Mouse (Mus musculus) 3134 (cell line): ENCODE results near the gene Gna11.

ENCODE experiments used
- DNase-seq: peaks from one replicate; pipeline ENCODE4 v3.0.0-alpha.2; 2011; ENCODE audit warnings: low spot score; ENCODE audit not compliant: insufficient read length; ENCODE audit errors: extremely low read depth

The Gna11 gene

GRCm38 (mm10) chr10:81543633-81544032 lies 1.4 kb downstream of the Gna11 start:
- DNase-seq: no peak

- no peak for DNase-seq
Measured at GRCm38 (mm10) chr10:81542727-81543460, 2.1 kb downstream of the Gna11 start.

GRCm38 (mm10) chr10:81541803-81542202 lies 3.2 kb downstream of the Gna11 start:
- DNase-seq: no peak

- DNase-seq: no peak
Measured at GRCm38 (mm10) chr10:81541363-81541762, 3.6 kb downstream of the Gna11 start.

- no peak for DNase-seq
Measured at GRCm38 (mm10) chr10:81538321-81539048, 6.5 kb downstream of the Gna11 start.

GRCm38 (mm10) chr10:81537429-81537828 lies 7.6 kb downstream of the Gna11 start:
- DNase-seq: no peak

GRCm38 (mm10) chr10:81536734-81537133 lies 8.3 kb downstream of the Gna11 start:
- no peak for DNase-seq

- no peak for DNase-seq
Measured at GRCm38 (mm10) chr10:81534826-81535225, 10.2 kb downstream of the Gna11 start.

- DNase-seq: peak; percentile 57
Measured at GRCm38 (mm10) chr10:81526779-81527178, 18.2 kb downstream of the Gna11 start.

GRCm38 (mm10) chr10:81525017-81525694 lies 19.8 kb downstream of the Gna11 start:
- no peak for DNase-seq

- DNase-seq: no peak
Measured at GRCm38 (mm10) chr10:81524051-81524605, 20.9 kb downstream of the Gna11 start, which contains the start of gene Gna15. Gna15 (minus strand) TSS chr10:81524225.

- no peak for DNase-seq
Measured at GRCm38 (mm10) chr10:81523570-81523969, 21.4 kb downstream of the Gna11 start.

GRCm38 (mm10) chr10:81523142-81523541 lies 21.8 kb downstream of the Gna11 start:
- DNase-seq: no peak

GRCm38 (mm10) chr10:81519978-81520365 lies 25.0 kb downstream of the Gna11 start:
- DNase-seq: no peak

GRCm38 (mm10) chr10:81519227-81519977 lies 25.6 kb downstream of the Gna11 start:
- no peak for DNase-seq

GRCm38 (mm10) chr10:81518546-81518945 lies 26.4 kb downstream of the Gna11 start:
- no peak for DNase-seq

- no peak for DNase-seq
Measured at GRCm38 (mm10) chr10:81517227-81517626, 27.8 kb downstream of the Gna11 start.

- no peak for DNase-seq
Measured at GRCm38 (mm10) chr10:81513798-81514197, 31.2 kb downstream of the Gna11 start.

GRCm38 (mm10) chr10:81510246-81510810 lies 34.7 kb downstream of the Gna11 start:
- DNase-seq: no peak
